Mouse (Mus musculus): ENCODE measurements around the gene Lce1a1.
"Not testable (repeated sequence)": the region's sequence is repeated elsewhere in the genome, so short reads cannot be mapped to it uniquely, and the experiment has no call there.

Lce1a1 gene

GRCm38 (mm10) chr3:92648207-92648606 is at the start of gene Lce1a1:
Lce1a1 (minus strand) TSS chr3:92648307.
- DNase-seq (ENCODE audit: low spot score) = no peak

- DNase-seq (ENCODE audit: low spot score) = no peak
Measured at GRCm38 (mm10) chr3:92694613-92695012, 46.5 kb upstream of the Lce1a1 start.

DNA sequence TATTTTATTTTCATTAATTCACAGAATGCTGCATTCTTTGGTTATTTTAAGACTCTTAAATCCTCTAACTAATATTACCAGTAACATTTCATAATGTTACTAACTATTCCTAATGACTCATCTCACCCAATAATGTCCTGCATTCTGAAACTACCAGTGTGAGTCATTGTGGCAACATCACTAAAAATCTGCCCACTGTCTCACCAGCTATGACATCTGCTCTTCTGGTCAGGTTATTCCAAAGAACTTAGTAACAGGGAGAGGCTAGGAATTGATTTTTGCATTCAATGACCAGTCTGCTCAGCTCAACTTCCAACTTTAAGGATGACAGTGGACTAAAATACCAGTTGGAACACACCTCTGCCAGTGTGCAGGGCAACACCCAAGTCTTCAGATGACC is 43.6 kb upstream of the Lce1a1 start:
- DNase-seq (ENCODE audit: low spot score) = no peak

GRCm38 (mm10) chr3:92689154-92689553 is 41.0 kb upstream of the Lce1a1 start:
- DNase-seq (ENCODE audit: low spot score) = not testable (repeated sequence)

- DNase-seq (ENCODE audit: low spot score) = no peak
Measured at GRCm38 (mm10) chr3:92687110-92687509, 39.0 kb upstream of the Lce1a1 start, which contains the start of gene Lce1d. Lce1d (minus strand) TSS chr3:92687210.

DNA sequence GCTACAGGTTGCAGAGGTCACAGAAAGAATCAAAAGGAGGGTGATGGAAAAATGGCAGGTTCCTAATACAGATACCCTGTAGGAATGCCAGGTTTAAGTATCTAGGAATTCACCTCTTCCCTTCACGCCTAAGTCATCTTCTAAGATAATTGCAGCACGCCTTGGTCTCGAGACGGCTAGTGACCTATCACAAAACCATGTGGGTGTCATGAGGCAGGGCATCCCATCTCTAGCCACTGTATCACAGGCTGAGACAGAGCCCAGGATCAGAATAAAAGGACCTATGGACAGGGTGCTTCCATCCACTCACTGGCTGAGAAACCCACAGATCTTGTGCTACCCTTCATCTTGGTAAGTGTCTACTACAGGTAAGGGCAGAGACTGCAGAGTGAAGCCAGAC is 30.8 kb upstream of the Lce1a1 start, which contains the start of gene Lce1c:
Gene Lce1c (plus strand): TSS at position 301 of the 400 bp plus-strand sequence.
- no peak for DNase-seq (ENCODE audit: low spot score)

DNA sequence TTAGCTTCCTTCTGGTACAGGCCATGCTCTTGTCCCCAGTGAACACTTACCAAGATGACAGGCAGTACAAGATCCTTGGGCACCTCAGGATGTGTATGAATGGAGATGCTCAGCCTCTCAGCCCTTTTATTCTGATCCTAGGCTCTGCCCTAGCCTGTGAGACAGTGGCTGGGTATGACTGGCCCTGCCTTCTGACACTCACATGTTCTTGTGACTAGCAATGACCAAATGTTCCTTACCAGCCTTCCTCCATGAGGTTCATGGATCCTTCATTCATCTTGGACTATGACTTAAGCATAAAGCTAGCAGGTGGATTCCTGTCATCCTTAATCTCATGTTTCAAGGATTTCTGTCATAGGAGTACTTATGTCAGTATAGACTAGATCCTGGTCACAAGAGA is 22.1 kb upstream of the Lce1a1 start, which contains the start of gene Lce1a2:
Gene Lce1a2 (minus strand): TSS at position 101 of the 400 bp plus-strand sequence.
- DNase-seq (ENCODE audit: low spot score) = no peak

- no peak for DNase-seq (ENCODE audit: low spot score)
Measured at GRCm38 (mm10) chr3:92656826-92657225, 8.7 kb upstream of the Lce1a1 start, which contains the start of gene Lce1b. Lce1b (minus strand) TSS chr3:92656926.

GRCm38 (mm10) chr3:92639854-92640253 is 8.3 kb downstream of the Lce1a1 start:
- DNase-seq (ENCODE audit: low spot score) = no peak

DNA sequence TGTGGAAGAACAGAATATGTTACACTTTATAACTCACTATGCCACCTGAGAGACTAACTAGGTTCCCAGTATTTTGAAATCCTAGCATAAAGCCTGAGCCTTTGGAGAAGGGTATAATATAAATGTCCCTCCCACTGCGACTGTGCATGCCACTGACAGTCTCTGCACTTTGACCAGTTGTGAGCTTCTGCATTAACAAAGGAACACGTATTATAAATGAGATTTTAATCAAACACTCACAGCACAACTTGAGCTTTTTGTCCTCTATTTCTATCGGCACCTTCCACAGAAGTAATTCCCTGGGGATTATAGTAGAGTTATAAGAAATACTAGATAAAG is 9.5 kb downstream of the Lce1a1 start:
- DNase-seq (ENCODE audit: low spot score) = no peak

DNA sequence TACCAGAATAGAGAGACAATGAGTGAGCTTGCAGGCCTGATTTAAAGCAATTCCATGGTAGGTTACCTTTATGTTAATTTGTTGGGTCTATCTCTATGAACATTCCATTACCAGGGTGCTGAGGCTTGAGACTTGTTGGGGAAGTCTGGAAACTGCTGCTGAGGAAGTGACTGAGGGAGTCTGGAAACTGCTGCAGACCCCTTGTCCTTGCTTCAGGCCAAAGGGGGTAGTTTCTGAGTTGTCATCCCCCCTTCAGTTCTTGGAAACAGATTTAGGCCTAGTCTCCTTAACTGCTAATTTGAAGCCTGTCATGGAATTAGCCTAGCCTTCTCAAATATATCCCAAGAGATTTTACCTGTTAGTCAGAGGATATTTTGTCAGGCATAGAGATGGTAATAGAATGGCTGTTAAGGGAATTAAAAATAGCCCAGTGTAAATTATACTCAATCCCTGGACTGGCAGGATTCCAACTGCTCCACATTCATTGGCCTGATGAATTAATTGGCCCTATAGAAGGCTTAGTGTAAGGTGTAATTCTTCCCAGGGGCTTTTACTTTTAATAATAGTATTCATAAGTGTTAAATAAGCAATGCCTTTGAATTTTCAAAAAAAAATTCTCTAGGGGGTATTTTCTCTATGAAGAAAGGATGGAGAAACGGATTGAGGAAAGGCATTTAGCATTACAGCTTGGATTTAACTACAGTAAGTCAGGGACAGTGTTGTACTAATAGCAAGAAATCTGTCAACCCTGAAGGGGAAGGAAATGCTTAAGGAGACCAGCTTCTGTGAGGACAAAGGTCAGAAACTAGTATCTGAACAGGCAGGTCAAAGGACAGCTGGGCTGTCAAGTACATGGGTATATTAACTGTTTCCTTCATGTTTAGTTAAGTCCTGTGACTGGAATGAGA is 10.1 kb downstream of the Lce1a1 start:
- no peak for DNase-seq (ENCODE audit: low spot score)

GRCm38 (mm10) chr3:92621560-92621959 is 26.5 kb downstream of the Lce1a1 start, which contains the start of gene Lce6a:
Lce6a (minus strand) TSS chr3:92621660.
- no peak for DNase-seq (ENCODE audit: low spot score)

- DNase-seq (ENCODE audit: low spot score) = no peak
Measured at GRCm38 (mm10) chr3:92609804-92610203, 38.3 kb downstream of the Lce1a1 start.

GRCm38 (mm10) chr3:92607392-92607791 is 40.7 kb downstream of the Lce1a1 start, which contains the start of gene 2210017I01Rik:
2210017I01Rik (minus strand) TSS chr3:92607492.
- DNase-seq (ENCODE audit: low spot score) = no peak

DNA sequence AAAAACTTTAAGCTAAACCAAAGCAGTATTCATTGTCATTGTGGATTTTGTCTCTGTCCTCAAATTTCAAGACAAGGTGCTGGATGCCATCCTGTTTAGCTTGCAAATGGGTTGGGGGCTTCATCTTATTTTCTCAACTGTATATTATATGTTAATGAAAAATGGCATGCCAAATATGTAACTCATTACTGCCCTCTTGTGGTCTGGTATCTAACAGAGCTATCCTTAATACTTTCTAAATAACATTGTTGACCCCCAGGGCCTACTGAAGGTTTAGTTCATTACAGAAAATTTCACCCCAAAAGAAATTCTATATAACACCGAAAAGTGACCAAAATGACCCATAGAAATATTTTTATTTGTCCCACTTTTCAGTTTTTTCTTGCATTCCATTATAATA is 45.9 kb downstream of the Lce1a1 start:
- DNase-seq (ENCODE audit: low spot score) = peak; percentile 45

DNA sequence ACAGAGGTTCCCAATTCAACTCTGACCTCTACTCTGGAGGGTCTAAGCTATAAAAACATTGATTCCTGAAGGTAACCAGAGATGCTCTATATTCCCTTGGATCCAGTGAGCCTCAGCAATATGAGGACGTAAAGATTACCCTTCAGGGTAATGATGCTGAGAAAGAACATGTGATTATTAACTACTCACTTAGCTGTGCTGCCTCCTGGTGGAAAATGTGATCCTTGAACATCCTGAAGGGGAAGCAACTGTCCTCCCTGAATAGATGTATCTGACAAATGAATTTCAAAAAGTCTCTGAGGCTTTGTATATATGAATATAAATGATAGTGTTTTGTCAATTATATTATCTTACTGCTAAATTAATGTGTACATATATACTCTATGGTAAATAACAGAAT is 47.7 kb downstream of the Lce1a1 start:
- DNase-seq (ENCODE audit: low spot score) = no peak

DNA sequence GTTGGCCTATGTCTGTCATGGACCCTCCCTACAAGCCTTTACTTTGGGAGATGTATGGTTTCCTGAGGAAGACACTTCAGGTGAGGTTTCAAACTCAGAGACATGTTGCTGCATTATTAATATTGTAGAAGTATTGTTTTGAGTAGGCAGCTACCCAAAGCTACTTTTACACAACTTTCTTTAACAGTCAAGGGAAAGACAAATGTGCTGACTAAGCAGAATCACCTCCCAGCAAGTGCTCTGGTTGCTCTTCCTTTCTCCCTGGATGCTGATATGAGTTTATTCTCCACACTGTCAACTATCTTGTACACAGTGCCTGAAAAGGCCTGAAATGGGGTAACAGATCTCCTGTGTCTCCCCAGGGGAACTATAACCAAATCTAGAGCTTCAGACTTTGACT is 48.1 kb downstream of the Lce1a1 start:
- no peak for DNase-seq (ENCODE audit: low spot score)

DNA sequence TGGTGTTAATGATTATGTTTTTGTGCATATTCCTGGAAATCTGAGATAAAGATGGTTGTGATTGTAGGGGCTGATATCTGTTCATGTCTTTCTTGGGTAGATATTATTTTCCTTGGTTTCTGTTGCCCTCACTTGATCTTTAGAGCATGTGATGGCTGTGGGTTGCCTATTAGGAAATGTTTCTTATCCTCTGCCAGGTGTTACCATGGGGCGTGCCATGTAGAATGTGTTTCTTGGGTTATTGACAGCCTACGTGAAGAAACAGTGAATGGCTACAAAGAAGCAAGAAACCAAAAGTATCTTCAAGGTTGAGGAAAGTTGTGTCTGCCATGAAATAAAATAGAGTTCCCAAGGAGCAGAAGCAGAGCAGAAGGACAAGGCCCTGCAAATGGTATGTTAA is 49.7 kb downstream of the Lce1a1 start:
- DNase-seq (ENCODE audit: low spot score) = no peak
